Mouse (Mus musculus) forebrain, embryonic 13.5 days (tissue): ENCODE results near the gene Osbpl2. TPM values are rescaled to one million over a fixed set of nuclear protein-coding genes. Genes with fewer than 3 reads are reported as not detected.
A peak's percentile ranks its signal among the peaks of the same experiment; 100 is the strongest.
"Not testable (repeated sequence)": the region's sequence is repeated elsewhere in the genome, so short reads cannot be mapped to it uniquely, and the experiment has no call there.

Experiments used
- ATAC-seq: fragments of 200-750 bp; cut with Nextera tagmentation; 2 replicates; pipeline ENCODE4 v1.8.0; 2017
- H3K27ac ChIP-seq: fragments of 300-500 bp; sonication (generic); 2 replicates; pipeline ENCODE4 v1.5.1; 2015; ENCODE audit warnings: inconsistent platforms, mild to moderate bottlenecking, moderate library complexity
- H3K27me3 ChIP-seq: fragments of 300-500 bp; sonication (generic); 2 replicates; pipeline ENCODE4 v1.6.1; 2015; ENCODE audit warnings: mild to moderate bottlenecking, inconsistent platforms
- H3K36me3 ChIP-seq: fragments of 300-500 bp; sonication (generic); 2 replicates; pipeline ENCODE4 v1.6.1; 2015; ENCODE audit warnings: mild to moderate bottlenecking, inconsistent platforms; ENCODE audit not compliant: poor library complexity, severe bottlenecking
- H3K4me1 ChIP-seq: fragments of 300-500 bp; sonication (generic); 2 replicates; pipeline ENCODE4 v1.6.1; 2015; ENCODE audit warnings: inconsistent platforms
- H3K4me2 ChIP-seq: fragments of 300-500 bp; sonication (generic); 2 replicates; pipeline ENCODE4 v1.6.1; 2015; ENCODE audit warnings: inconsistent platforms, mild to moderate bottlenecking, moderate library complexity
- H3K4me3 ChIP-seq: fragments of 300-500 bp; sonication (generic); 2 replicates; pipeline ENCODE4 v1.5.1; 2015; ENCODE audit warnings: mild to moderate bottlenecking, inconsistent platforms
- H3K9ac ChIP-seq: fragments of 300-500 bp; sonication (generic); 2 replicates; pipeline ENCODE4 v1.6.1; 2015; ENCODE audit warnings: mild to moderate bottlenecking, inconsistent platforms
- H3K9me3 ChIP-seq: fragments of 300-500 bp; sonication (generic); replicated peaks from 2 replicates; pipeline ENCODE4 v1.6.1; 2016; ENCODE audit warnings: inconsistent platforms
- WGBS: fragments of 180-500 bp; shearing (Covaris S2); methylation state at CpG from one replicate; pipeline ENCODE4 v1.1.7; 2015; 5-methylcytosine and 5-hydroxymethylcytosine counted together
- polyA plus RNA-seq: library from polyadenylated mRNA; unstranded; fragments of >200 nt; fragmentation: Nextera tagmentation; extraction: Ambion mirVana; gene quantifications from 2 replicates; pipeline ENCODE4 v1.2.1, GENCODE M21; 2015

The Osbpl2 gene
- polyA plus RNA-seq, 1 experiment from 2014 or later: 48.8 TPM

GRCm38 (mm10) chr2:180171522-180172070, 52.5 kb downstream of the Osbpl2 start:
- Histone ChIP-seq H3K36me3 (peaks cover 42% of the 10 kb centered on the region), H3K4me2 (peak overlapping the region; percentile 96), H3K27me3 (no peaks in the 10 kb centered on the region), H3K9ac (peak overlapping the region; percentile 97), H3K9me3 (no peaks in the 10 kb centered on the region), H3K4me3 (peak overlapping the region; percentile 96), H3K27ac (peak overlapping the region; percentile 90), H3K4me1 (peaks cover 25% of the 10 kb centered on the region)
- peak; percentile 68 for ATAC-seq
- WGBS: under 1% methylated on average over 76 of the region's 80 CpGs

GRCm38 (mm10) chr2:180172152-180172551, 53.0 kb downstream of the Osbpl2 start:
- 8% methylated on average over 9 of the region's 9 CpGs for whole genome bisulfite sequencing
- Histone ChIP-seq H3K27ac (no peak overlapping the region), H3K4me3 (peak overlapping the region; percentile 96)

GRCm38 (mm10) chr2:180173163-180173562, 54.1 kb downstream of the Osbpl2 start:
- ATAC-seq: no peak
- peaks cover 52% of the 10 kb centered on the region for H3K36me3 ChIP-seq
- peaks cover 25% of the 10 kb centered on the region for H3K4me1 ChIP-seq
- peak overlapping the region; percentile 96 for H3K4me2 ChIP-seq
- 81% methylated on average over 4 of the region's 4 CpGs for WGBS
- no peaks in the 10 kb centered on the region for H3K9me3 ChIP-seq
- H3K4me3 ChIP-seq: peak overlapping the region; percentile 96
- no peak overlapping the region for H3K27ac ChIP-seq
- H3K9ac ChIP-seq: peak overlapping the region; percentile 97; the same call in 1 of the 2 replicates
- no peaks in the 10 kb centered on the region for H3K27me3 ChIP-seq

More at GRCm38 (mm10) chr2:180172152-180172551, 53.0 kb downstream of the Osbpl2 start:
- H3K4me2 ChIP-seq: peak overlapping the region; percentile 96
- no peaks in the 10 kb centered on the region for H3K9me3 ChIP-seq
- H3K36me3 ChIP-seq: peaks cover 45% of the 10 kb centered on the region
- ATAC-seq: no peak
- H3K4me1 ChIP-seq: peaks cover 25% of the 10 kb centered on the region
- H3K9ac ChIP-seq: peak overlapping the region; percentile 97
- no peaks in the 10 kb centered on the region for H3K27me3 ChIP-seq

- H3K4me2 ChIP-seq, ATAC-seq, H3K9me3 ChIP-seq, H3K27me3 ChIP-seq, H3K27ac ChIP-seq, H3K9ac ChIP-seq: not testable (repeated sequence)
- WGBS: 93% methylated on average over 8 of the region's 8 CpGs
- Histone ChIP-seq H3K4me1 (peaks cover 25% of the 10 kb centered on the region), H3K36me3 (peaks cover 58% of the 10 kb centered on the region), H3K4me3 (0 out of 2 replicates have a peak overlapping the region, but pooled peaks have one; percentile 96)
Measured at GRCm38 (mm10) chr2:180173711-180174110, 54.6 kb downstream of the Osbpl2 start.

- H3K36me3 ChIP-seq: peaks cover 62% of the 10 kb centered on the region
- H3K9me3 ChIP-seq: no peaks in the 10 kb centered on the region
- no peak overlapping the region for H3K4me2 ChIP-seq
- H3K9ac ChIP-seq: no peak overlapping the region
- H3K27me3 ChIP-seq: no peaks in the 10 kb centered on the region
- H3K4me3 ChIP-seq: no peak overlapping the region
- H3K27ac ChIP-seq: no peak overlapping the region
- peaks cover 25% of the 10 kb centered on the region for H3K4me1 ChIP-seq
- WGBS: 94% methylated on average over 5 of the region's 5 CpGs
- ATAC-seq: no peak
Measured at GRCm38 (mm10) chr2:180174121-180174520, 55.0 kb downstream of the Osbpl2 start.

- H3K4me2 ChIP-seq: no peak overlapping the region
- H3K27ac ChIP-seq: no peak overlapping the region
- no peaks in the 10 kb centered on the region for H3K27me3 ChIP-seq
- peaks cover 77% of the 10 kb centered on the region for H3K36me3 ChIP-seq
- H3K4me1 ChIP-seq: peaks cover 21% of the 10 kb centered on the region
- H3K9me3 ChIP-seq: no peaks in the 10 kb centered on the region
- H3K4me3 ChIP-seq: no peak overlapping the region
- ATAC-seq: no peak
- no peak overlapping the region for H3K9ac ChIP-seq
- WGBS: 96% methylated on average over 7 of the region's 7 CpGs
Measured at GRCm38 (mm10) chr2:180175725-180176124, 56.6 kb downstream of the Osbpl2 start.

- H3K9me3 ChIP-seq: no peaks in the 10 kb centered on the region
- peaks cover 50% of the 10 kb centered on the region for H3K36me3 ChIP-seq
- no peak overlapping the region for H3K27ac ChIP-seq
- H3K4me3 ChIP-seq: no peak overlapping the region
- ATAC-seq: no peak
- WGBS: 85% methylated on average over 9 of the region's 9 CpGs
- H3K4me2 ChIP-seq: no peak overlapping the region
- no peaks in the 10 kb centered on the region for H3K4me1 ChIP-seq
- H3K9ac ChIP-seq: no peak overlapping the region
- no peaks in the 10 kb centered on the region for H3K27me3 ChIP-seq
Measured at GRCm38 (mm10) chr2:180181542-180181941, 62.4 kb downstream of the Osbpl2 start.

GRCm38 (mm10) chr2:180184011-180184751, 65.1 kb downstream of the Osbpl2 start:
- 90% methylated on average over 24 of the region's 24 CpGs for WGBS

GRCm38 (mm10) chr2:180184752-180185109, 65.6 kb downstream of the Osbpl2 start:
- Histone ChIP-seq H3K27me3 (no peaks in the 10 kb centered on the region), H3K4me3 (no peak overlapping the region), H3K9ac (no peak overlapping the region), H3K36me3 (peaks cover 18% of the 10 kb centered on the region; the same call in 1 of the 2 replicates), H3K27ac (no peak overlapping the region), H3K4me2 (no peak overlapping the region), H3K9me3 (no peaks in the 10 kb centered on the region), H3K4me1 (no peaks in the 10 kb centered on the region)
- WGBS: 91% methylated on average over 6 of the region's 6 CpGs
- ATAC-seq: no peak

More at GRCm38 (mm10) chr2:180184011-180184751, 65.1 kb downstream of the Osbpl2 start:
- H3K36me3 ChIP-seq: peaks cover 23% of the 10 kb centered on the region; the same call in 1 of the 2 replicates
- ATAC-seq: no peak
- no peaks in the 10 kb centered on the region for H3K27me3 ChIP-seq
- no peaks in the 10 kb centered on the region for H3K9me3 ChIP-seq
- H3K9ac ChIP-seq: no peak overlapping the region
- H3K4me1 ChIP-seq: no peaks in the 10 kb centered on the region
- H3K4me2 ChIP-seq: no peak overlapping the region
- H3K4me3 ChIP-seq: no peak overlapping the region
- no peak overlapping the region for H3K27ac ChIP-seq

GRCm38 (mm10) chr2:180185686-180186085, 66.6 kb downstream of the Osbpl2 start:
- ATAC-seq: no peak
- WGBS: 93% methylated on average over 14 of the region's 14 CpGs
- Histone ChIP-seq H3K4me2 (no peak overlapping the region), H3K27me3 (no peaks in the 10 kb centered on the region), H3K36me3 (peaks cover 9% of the 10 kb centered on the region; the same call in 1 of the 2 replicates), H3K9me3 (no peaks in the 10 kb centered on the region), H3K9ac (no peak overlapping the region), H3K4me1 (no peaks in the 10 kb centered on the region), H3K27ac (no peak overlapping the region), H3K4me3 (no peak overlapping the region)

- H3K27ac ChIP-seq: no peak overlapping the region
- no peaks in the 10 kb centered on the region for H3K36me3 ChIP-seq
- H3K27me3 ChIP-seq: no peaks in the 10 kb centered on the region
- no peak overlapping the region for H3K9ac ChIP-seq
- no peak overlapping the region for H3K4me2 ChIP-seq
- no peak overlapping the region for H3K4me3 ChIP-seq
- no peak for ATAC-seq
- WGBS: 88% methylated on average over 11 of the region's 11 CpGs
- no peaks in the 10 kb centered on the region for H3K9me3 ChIP-seq
- H3K4me1 ChIP-seq: no peaks in the 10 kb centered on the region
Measured at GRCm38 (mm10) chr2:180187362-180187761, 68.3 kb downstream of the Osbpl2 start.

GRCm38 (mm10) chr2:180196610-180197322, 77.7 kb downstream of the Osbpl2 start:
- H3K36me3 ChIP-seq: no peaks in the 10 kb centered on the region
- H3K27me3 ChIP-seq: no peaks in the 10 kb centered on the region
- 70% methylated on average over 12 of the region's 12 CpGs for WGBS
- H3K4me2 ChIP-seq: no peak overlapping the region
- H3K27ac ChIP-seq: peak overlapping the region; percentile 51; the same call in 1 of the 2 replicates
- ATAC-seq: no peak
- H3K4me1 ChIP-seq: peaks cover 11% of the 10 kb centered on the region
- no peak overlapping the region for H3K9ac ChIP-seq
- H3K9me3 ChIP-seq: no peaks in the 10 kb centered on the region
- H3K4me3 ChIP-seq: no peak overlapping the region
